Mouse (Mus musculus): ENCODE measurements around the gene LTO1. TPM values are rescaled to one million over a fixed set of nuclear protein-coding genes. Genes with fewer than 3 reads are reported as not detected.
A peak's percentile ranks its signal among the peaks of the same experiment; 100 is the strongest.
"Not testable (repeated sequence)": the region's sequence is repeated elsewhere in the genome, so short reads cannot be mapped to it uniquely, and the experiment has no call there.

LTO1 gene
- total RNA-seq (2021): 10 to 100 TPM; 12.1 to 12.9 TPM
- long read RNA-seq, experiment 1, transcript LTO1-201 (5 exons, 2,015 nt): major isoform, 16 of 24 reads
- long read RNA-seq, experiment 1, partial matches to known transcripts: 0 of 24 reads
- long read RNA-seq, experiment 1, other reads (novel, unspliced or antisense): 2 of 24 reads
- long read RNA-seq, experiment 2, transcript LTO1-201 (5 exons, 2,015 nt): major isoform, 15 of 15 reads
- long read RNA-seq, experiment 2, partial matches to known transcripts: 0 of 15 reads
- long read RNA-seq, experiment 2, other reads (novel, unspliced or antisense): 0 of 15 reads

- DNase-seq: peak; percentile 82
Observed at GRCm38 (mm10) chr7:144914948-144915750, at the start of gene LTO1. Gene LTO1 (plus strand): TSS chr7:144915100.

- DNase-seq: no peak
Observed at GRCm38 (mm10) chr7:144867161-144867560, 47.7 kb upstream of the LTO1 start.

GRCm38 (mm10) chr7:144867602-144868001 lies 47.3 kb upstream of the LTO1 start:
- DNase-seq: no peak

DNA sequence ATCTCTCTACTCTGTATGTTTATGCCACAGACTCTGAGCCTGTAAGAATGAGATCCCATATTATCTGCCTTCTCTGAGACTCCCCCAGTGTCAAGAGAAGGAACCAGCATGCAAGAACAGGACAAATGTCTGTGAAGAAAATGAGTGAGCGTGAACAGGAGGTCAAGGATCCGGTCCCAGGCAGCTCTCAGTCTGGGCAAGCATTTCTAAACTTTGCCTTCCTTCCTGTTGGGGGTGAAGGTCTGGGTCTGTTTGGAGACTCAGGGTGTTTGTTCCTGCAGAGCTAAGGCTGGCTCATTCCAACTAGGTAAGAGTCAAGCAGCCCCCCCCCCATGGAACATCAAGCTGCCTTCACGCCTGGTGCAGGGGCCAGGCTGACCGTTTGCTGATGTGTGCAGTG lies 42.5 kb upstream of the LTO1 start:
- no peak for DNase-seq

- DNase-seq: no peak
Observed at GRCm38 (mm10) chr7:144873160-144873559, 41.7 kb upstream of the LTO1 start.

- DNase-seq: no peak
Observed at GRCm38 (mm10) chr7:144874226-144874625, 40.7 kb upstream of the LTO1 start.

- DNase-seq: no peak
Observed at GRCm38 (mm10) chr7:144878401-144878800, 36.5 kb upstream of the LTO1 start.

GRCm38 (mm10) chr7:144883106-144883505 lies 31.8 kb upstream of the LTO1 start:
- DNase-seq: no peak

GRCm38 (mm10) chr7:144887672-144888071 lies 27.2 kb upstream of the LTO1 start:
- no peak for DNase-seq

GRCm38 (mm10) chr7:144888564-144889299 lies 26.2 kb upstream of the LTO1 start:
- no peak for DNase-seq

- DNase-seq: not testable (repeated sequence)
Observed at GRCm38 (mm10) chr7:144890661-144891060, 24.2 kb upstream of the LTO1 start.

GRCm38 (mm10) chr7:144891863-144892262 lies 23.0 kb upstream of the LTO1 start:
- DNase-seq: no peak

DNA sequence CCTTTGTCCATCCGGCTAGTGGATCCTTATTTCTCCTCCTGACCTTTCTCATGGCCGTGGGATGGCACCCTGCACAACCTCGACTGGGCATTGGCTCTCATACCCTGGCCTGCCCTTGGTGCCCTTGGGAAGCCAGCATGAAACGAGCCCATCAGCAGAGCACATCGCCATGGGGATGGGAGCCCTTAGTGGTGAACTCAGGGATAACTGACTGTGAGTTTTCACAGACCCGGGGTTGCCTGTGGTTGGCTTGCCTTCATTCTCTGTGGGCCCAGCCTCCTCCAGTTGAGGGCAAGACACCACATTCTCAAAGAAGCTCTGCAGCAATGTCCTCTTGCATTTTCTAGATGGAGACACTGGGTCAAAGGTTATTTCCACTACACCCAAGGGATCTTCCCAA lies 22.6 kb upstream of the LTO1 start:
- DNase-seq: no peak

DNA sequence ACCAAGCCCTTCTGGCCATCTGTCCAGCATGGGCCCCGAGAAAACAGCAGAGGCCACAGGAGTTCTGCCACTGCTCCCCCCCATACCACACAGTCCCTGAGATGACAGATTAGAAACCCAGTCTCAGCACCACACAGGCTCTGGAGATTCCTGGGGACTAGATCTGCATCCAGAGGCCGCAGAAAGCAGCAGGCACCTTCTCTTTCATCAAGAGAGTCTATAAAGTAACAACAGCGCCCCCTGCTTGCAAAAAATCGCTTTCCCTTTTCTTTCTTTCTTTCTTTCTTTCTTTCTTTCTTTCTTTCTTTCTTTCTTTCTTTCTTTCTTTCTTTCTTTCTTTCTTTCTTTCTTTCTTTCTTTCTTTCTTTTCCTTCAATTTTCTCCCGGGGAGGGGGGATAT lies 20.7 kb upstream of the LTO1 start:
- DNase-seq: peak; percentile 47

DNA sequence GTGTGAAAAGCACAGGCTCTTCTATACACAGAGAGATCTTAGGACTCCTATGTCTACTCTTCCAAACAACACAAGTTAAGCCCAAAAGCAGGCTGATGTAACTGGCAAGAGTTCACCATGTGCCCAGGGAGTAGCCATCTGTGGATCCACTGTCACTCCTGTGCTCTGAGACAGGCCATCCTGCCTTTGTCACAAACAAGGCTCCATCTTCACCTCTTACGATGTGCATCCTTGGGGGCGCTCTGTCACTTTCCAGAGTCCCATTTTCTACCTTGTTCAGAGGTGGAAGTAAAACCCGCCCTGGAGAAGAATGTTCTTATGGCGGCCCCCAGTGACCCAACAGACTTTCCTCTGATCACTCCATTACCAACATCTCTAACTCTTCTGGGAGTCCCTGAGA lies 20.2 kb upstream of the LTO1 start:
- no peak for DNase-seq

DNA sequence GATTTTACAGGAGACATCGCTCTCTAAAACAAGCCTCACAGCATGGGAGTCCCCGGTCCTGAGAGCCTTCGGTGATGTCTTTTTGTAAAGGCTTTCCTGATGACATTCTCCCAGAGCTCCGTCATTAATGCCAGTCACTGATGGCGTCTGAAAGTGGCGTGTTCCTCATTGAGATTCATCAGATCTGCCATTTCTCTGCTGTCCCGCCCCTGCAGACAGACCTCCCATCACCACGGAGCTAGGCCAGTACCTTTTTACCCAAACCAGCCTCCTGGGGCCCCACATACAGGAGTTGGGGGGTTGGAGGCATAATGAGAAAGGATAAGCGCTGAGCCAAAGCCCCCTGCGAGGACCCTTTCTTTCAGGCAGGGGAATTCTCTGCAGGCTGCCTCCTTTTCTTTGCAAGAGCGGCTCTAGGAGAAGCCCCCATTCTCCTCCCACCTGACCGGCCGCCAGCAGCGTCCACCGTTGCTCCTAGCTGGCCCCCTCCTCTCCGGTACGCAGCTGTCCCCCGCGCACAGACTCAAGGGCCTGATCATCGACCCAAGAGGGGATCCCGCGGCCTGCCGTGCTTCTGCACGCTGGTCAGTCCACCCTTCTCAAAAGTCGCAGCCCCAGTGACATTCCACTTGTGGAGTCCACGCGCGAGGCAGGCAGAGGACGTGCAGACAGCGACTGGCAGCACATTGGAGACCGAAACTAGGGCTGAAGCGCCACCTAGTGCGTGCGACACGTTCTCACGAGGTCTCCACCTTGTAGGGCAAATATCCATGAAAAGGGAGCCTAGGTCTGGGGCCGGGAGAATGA lies 19.4 kb upstream of the LTO1 start:
- DNase-seq: peak; percentile 69

DNA sequence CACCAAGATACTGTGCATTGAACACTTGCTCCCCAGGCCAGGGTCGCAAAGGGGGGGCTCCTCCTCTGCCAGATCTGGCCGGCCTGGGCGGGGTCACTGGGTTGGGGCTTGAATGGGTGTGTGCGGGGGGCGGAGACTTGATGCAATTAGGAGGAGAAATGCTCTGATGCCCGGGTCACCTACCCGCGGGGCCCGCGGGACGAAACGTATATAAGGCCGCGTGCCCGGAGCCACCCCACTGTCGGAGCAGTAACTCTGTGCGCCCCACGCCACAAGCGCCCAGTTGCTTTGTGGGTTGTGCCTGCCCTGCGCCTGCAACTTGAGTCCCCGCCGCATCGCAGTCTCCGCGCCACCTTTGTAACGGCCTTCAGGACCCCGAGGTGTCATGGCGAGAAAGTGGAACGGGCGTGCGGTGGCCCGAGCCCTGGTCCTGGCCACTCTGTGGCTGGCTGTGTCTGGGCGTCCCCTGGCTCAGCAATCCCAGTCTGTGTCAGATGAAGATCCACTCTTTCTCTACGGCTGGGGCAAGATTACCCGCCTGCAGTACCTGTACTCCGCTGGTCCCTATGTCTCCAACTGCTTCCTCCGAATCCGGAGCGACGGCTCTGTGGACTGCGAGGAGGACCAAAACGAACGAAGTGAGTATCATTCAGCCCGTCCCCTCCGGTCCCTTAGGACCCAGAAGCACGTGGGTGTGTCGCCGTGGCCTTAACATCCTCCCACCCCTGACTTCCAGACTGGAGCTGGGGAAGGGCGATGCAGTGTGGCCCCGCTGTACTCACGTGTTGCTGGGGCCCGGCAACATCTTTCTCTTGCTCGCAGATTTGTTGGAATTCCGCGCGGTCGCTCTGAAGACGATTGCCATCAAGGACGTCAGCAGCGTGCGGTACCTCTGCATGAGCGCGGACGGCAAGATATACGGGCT lies 18.3 kb upstream of the LTO1 start, which contains the start of gene Fgf15:
Gene Fgf15 (plus strand): TSS at position 238 of the 925 bp plus-strand sequence.
- no peak for DNase-seq

DNA sequence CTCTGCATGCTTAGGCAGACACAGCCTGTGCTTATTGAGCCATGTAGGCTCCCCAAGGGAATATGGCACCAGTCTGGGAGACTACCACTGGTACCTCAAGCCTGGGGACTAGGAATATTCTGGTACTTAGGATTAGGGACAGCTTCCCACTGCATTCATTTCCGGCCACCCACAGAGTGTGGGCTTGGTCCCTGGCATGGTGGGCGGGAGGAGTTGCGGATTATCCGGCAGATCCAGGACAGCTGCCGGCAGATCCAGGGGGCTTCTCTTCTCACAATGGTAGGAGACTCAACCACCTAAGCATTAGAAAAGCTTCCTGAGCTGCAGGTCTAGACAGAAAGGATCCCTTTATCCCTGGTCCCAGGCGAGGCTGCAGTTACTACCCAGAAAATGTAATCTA lies 16.4 kb upstream of the LTO1 start:
- DNase-seq: no peak

DNA sequence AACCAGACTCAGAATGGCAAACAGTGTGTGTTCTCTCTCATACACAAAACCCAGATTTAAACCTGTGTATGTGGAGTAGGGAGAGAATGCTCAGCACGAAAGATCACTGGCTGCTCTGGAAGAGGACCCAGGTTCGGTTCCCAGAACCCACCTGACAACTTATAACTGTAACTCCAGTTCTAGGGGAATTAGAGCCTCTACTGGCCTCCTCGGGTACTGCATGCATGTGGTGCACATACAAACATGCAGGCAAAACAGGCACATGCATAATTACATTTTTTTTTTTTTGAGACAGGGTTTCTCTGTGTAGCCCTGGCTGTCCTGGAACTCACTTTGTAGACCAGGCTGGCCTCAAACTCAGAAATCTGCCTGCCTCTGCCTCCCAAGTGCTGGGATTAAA lies 9.4 kb upstream of the LTO1 start:
- not testable (repeated sequence) for DNase-seq

DNA sequence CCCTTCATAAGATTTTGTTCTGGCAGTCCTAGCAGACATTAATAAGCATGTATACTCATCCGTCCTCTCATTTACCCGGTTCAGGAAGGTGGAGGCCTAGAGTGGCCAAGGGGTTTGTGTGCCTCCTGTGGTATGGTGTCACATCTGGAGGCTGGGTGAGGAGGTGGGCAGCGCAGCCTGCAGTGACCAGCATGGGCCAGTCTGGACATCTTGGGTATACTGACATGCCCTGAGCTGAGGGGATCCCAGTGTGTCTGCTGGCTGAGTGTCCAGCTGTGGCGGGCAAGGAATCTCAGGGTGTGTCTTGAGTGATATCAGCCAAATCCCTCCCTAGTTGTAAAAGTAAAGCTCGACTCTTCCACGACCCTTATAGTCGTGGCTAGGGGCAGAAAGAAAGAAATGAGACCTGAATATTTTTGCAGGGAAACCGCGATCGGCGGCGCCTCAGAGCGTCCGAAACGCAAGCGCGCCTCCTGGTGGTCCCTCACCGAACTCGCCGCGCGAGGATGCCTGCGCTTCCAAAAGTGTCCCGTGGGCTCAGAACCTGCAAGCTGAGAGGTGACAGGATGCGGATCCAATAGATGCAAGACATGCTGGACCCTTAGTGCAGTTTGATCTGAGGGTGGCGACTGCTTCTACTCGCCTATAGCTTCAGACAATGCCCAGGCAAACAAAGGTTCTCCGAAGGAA lies 8.0 kb upstream of the LTO1 start:
- DNase-seq: peak; percentile 78

All from gastrocnemius, postnatal 10 days (tissue).